Mouse (Mus musculus) kidney, adult 2 months (tissue): Measurements from ENCODE around the gene Olfr449.

ENCODE experiments used
- CTCF ChIP-seq: fragments of 200-500 bp; conservative IDR thresholded peaks from 2 replicates; pipeline ENCODE4 v1.5.1; 2011; ENCODE audit warnings: low read depth, mild to moderate bottlenecking, control low read depth, low read length, moderate library complexity, mixed read lengths; ENCODE audit not compliant: insufficient read depth, insufficient read length
- POLR2A ChIP-seq: fragments of 200-500 bp; IDR thresholded peaks from one replicate; pipeline ENCODE4 v1.6.1; 2011; ENCODE audit warnings: low read depth, low read length, control low read depth

DNA sequence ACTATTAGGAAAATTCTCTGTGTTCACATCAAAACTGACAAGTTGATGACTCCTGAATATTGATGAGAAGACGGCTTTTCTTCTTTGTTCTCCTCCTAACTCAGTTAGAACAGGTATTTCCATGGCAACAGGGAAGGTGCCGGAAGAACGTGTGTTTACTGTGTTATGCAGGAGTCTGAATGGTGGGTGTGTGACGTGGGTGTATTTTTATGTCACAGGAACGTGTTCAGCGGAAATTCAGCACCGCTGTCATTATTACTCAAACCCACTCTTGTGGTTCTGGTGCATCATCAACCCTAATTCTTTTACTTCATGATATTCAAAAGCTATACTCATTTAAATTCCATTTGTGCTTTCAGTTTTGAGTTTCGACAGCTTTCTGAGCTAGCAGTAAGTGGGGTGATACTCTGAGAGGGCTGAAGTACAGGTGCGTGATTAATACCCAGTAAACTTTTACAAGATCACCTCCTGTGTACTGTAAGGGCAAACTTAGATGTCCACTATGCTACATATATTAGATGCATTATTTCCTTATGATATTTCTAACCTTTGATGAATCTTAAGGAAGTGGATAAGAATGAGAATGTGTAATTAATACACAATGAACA is 43.1 kb upstream of the Olfr449 start:
- no peak for TF ChIP-seq POLR2A
- no peak for TF ChIP-seq CTCF
